Mouse (Mus musculus): ENCODE measurements at regions not wholly inside any gene's neighbourhood (a gene's known extent, or its start where the extent isn't known, plus 50 kb on each side); places are given as distances from the start of the nearest gene placed in this dataset.

- peaks cover 2% of the 10 kb centered on the region; the same call in 1 of the 2 replicates for H3K27me3 ChIP-seq (ENCODE audit: control insufficient read depth)
- TF ChIP-seq TAL1 (IDR thresholded peaks at IDR 0.05; ENCODE audit: low read length) (no peak), GATA1 (IDR thresholded peaks at IDR 0.05; ENCODE audit: low read length) (no peak)
- H3K9me3 ChIP-seq (ENCODE audit: control insufficient read depth, low read length) = no peaks in the 10 kb centered on the region
- H3K36me3 ChIP-seq (ENCODE audit: control insufficient read depth) = no peaks in the 10 kb centered on the region
- no peak overlapping the region for H3K4me3 ChIP-seq (replicated peaks)
- peaks cover 18% of the 10 kb centered on the region for H3K4me1 ChIP-seq (ENCODE audit: control insufficient read depth)
Observed at GRCm38 (mm10) chr7:64064460-64065241, 89.0 kb upstream of the Trpm1 start.

GRCm38 (mm10) chr7:64061170-64061569, 92.5 kb upstream of the Trpm1 start:
- TF ChIP-seq TAL1 (IDR thresholded peaks at IDR 0.05; ENCODE audit: low read length) = no peak
- no peak for TF ChIP-seq GATA1 (IDR thresholded peaks at IDR 0.05; ENCODE audit: low read length)
- H3K27me3 ChIP-seq (ENCODE audit: control insufficient read depth) = no peaks in the 10 kb centered on the region
- H3K36me3 ChIP-seq (ENCODE audit: control insufficient read depth) = no peaks in the 10 kb centered on the region; the same call in 1 of the 2 replicates
- H3K9me3 ChIP-seq (ENCODE audit: control insufficient read depth, low read length) = no peaks in the 10 kb centered on the region
- H3K4me1 ChIP-seq (ENCODE audit: control insufficient read depth) = peaks cover 53% of the 10 kb centered on the region
- H3K4me3 ChIP-seq (replicated peaks) = no peak overlapping the region

GRCm38 (mm10) chr7:64060582-64060981, 93.1 kb upstream of the Trpm1 start:
- Histone ChIP-seq H3K27me3 (ENCODE audit: control insufficient read depth) (no peaks in the 10 kb centered on the region), H3K9me3 (ENCODE audit: control insufficient read depth, low read length) (no peaks in the 10 kb centered on the region), H3K36me3 (ENCODE audit: control insufficient read depth) (no peaks in the 10 kb centered on the region; the same call in 1 of the 2 replicates), H3K4me3 (replicated peaks) (no peak overlapping the region), H3K4me1 (ENCODE audit: control insufficient read depth) (peaks cover 55% of the 10 kb centered on the region)
- TF ChIP-seq GATA1 (IDR thresholded peaks at IDR 0.05; ENCODE audit: low read length) (no peak), TAL1 (IDR thresholded peaks at IDR 0.05; ENCODE audit: low read length) (no peak)

GRCm38 (mm10) chr7:64060051-64060450, 93.6 kb upstream of the Trpm1 start:
- H3K27me3 ChIP-seq (ENCODE audit: control insufficient read depth) = no peaks in the 10 kb centered on the region
- no peaks in the 10 kb centered on the region for H3K9me3 ChIP-seq (ENCODE audit: control insufficient read depth, low read length)
- peaks cover 58% of the 10 kb centered on the region for H3K4me1 ChIP-seq (ENCODE audit: control insufficient read depth)
- H3K4me3 ChIP-seq (replicated peaks) = no peak overlapping the region
- no peaks in the 10 kb centered on the region; the same call in 1 of the 2 replicates for H3K36me3 ChIP-seq (ENCODE audit: control insufficient read depth)
- TF ChIP-seq TAL1 (IDR thresholded peaks at IDR 0.05; ENCODE audit: low read length) (no peak), GATA1 (IDR thresholded peaks at IDR 0.05; ENCODE audit: low read length) (no peak)

- H3K36me3 ChIP-seq (ENCODE audit: control insufficient read depth) = no peaks in the 10 kb centered on the region; the same call in 1 of the 2 replicates
- peaks cover 71% of the 10 kb centered on the region for H3K4me1 ChIP-seq (ENCODE audit: control insufficient read depth)
- peak overlapping the region; percentile 51 for H3K4me3 ChIP-seq (replicated peaks)
- no peaks in the 10 kb centered on the region for H3K9me3 ChIP-seq (ENCODE audit: control insufficient read depth, low read length)
- H3K27me3 ChIP-seq (ENCODE audit: control insufficient read depth) = no peaks in the 10 kb centered on the region
- TF ChIP-seq TAL1 (IDR thresholded peaks at IDR 0.05; ENCODE audit: low read length) (no peak), GATA1 (IDR thresholded peaks at IDR 0.05; ENCODE audit: low read length) (peak; percentile 59; the same call in 1 of the 2 replicates)
Observed at GRCm38 (mm10) chr7:64058282-64058872, 95.3 kb upstream of the Trpm1 start.

- TF ChIP-seq TAL1 (IDR thresholded peaks at IDR 0.05; ENCODE audit: low read length) (peak; percentile 94), GATA1 (IDR thresholded peaks at IDR 0.05; ENCODE audit: low read length) (peak; percentile 48)
- Histone ChIP-seq H3K27me3 (ENCODE audit: control insufficient read depth) (no peaks in the 10 kb centered on the region), H3K4me1 (ENCODE audit: control insufficient read depth) (peaks cover 71% of the 10 kb centered on the region), H3K4me3 (replicated peaks) (peak overlapping the region; percentile 51), H3K36me3 (ENCODE audit: control insufficient read depth) (no peaks in the 10 kb centered on the region; the same call in 1 of the 2 replicates), H3K9me3 (ENCODE audit: control insufficient read depth, low read length) (no peaks in the 10 kb centered on the region)
Observed at GRCm38 (mm10) chr7:64057873-64058272, 95.8 kb upstream of the Trpm1 start.

- no peaks in the 10 kb centered on the region for H3K27me3 ChIP-seq (ENCODE audit: control insufficient read depth)
- no peak for TF ChIP-seq GATA1 (IDR thresholded peaks at IDR 0.05; ENCODE audit: low read length)
- no peak for TF ChIP-seq TAL1 (IDR thresholded peaks at IDR 0.05; ENCODE audit: low read length)
- H3K36me3 ChIP-seq (ENCODE audit: control insufficient read depth) = peaks cover 2% of the 10 kb centered on the region; the same call in 1 of the 2 replicates
- no peak overlapping the region for H3K4me3 ChIP-seq (replicated peaks)
- no peaks in the 10 kb centered on the region for H3K9me3 ChIP-seq (ENCODE audit: control insufficient read depth, low read length)
- H3K4me1 ChIP-seq (ENCODE audit: control insufficient read depth) = peaks cover 77% of the 10 kb centered on the region
Observed at GRCm38 (mm10) chr7:64056498-64056897, 97.1 kb upstream of the Trpm1 start.

- H3K9me3 ChIP-seq (ENCODE audit: control insufficient read depth, low read length) = no peaks in the 10 kb centered on the region
- no peak overlapping the region for H3K4me3 ChIP-seq (replicated peaks)
- TF ChIP-seq GATA1 (IDR thresholded peaks at IDR 0.05; ENCODE audit: low read length) (no peak), TAL1 (IDR thresholded peaks at IDR 0.05; ENCODE audit: low read length) (no peak)
- no peaks in the 10 kb centered on the region for H3K27me3 ChIP-seq (ENCODE audit: control insufficient read depth)
- peaks cover 88% of the 10 kb centered on the region for H3K4me1 ChIP-seq (ENCODE audit: control insufficient read depth)
- H3K36me3 ChIP-seq (ENCODE audit: control insufficient read depth) = peaks cover 2% of the 10 kb centered on the region
Observed at GRCm38 (mm10) chr7:64054996-64055395, 98.6 kb upstream of the Trpm1 start.

GRCm38 (mm10) chr7:64053766-64054165, 99.9 kb upstream of the Trpm1 start:
- TF ChIP-seq TAL1 (IDR thresholded peaks at IDR 0.05; ENCODE audit: low read length) = no peak
- no peak for TF ChIP-seq GATA1 (IDR thresholded peaks at IDR 0.05; ENCODE audit: low read length)
- H3K4me3 ChIP-seq (replicated peaks) = no peak overlapping the region
- no peaks in the 10 kb centered on the region for H3K9me3 ChIP-seq (ENCODE audit: control insufficient read depth, low read length)
- peaks cover 2% of the 10 kb centered on the region for H3K36me3 ChIP-seq (ENCODE audit: control insufficient read depth)
- no peaks in the 10 kb centered on the region for H3K27me3 ChIP-seq (ENCODE audit: control insufficient read depth)
- H3K4me1 ChIP-seq (ENCODE audit: control insufficient read depth) = peaks cover 88% of the 10 kb centered on the region

All from erythroblast, embryonic 14.5 days (primary cell).